Mouse (Mus musculus) lung, postnatal 0 days (tissue): ENCODE data around the gene Slc35f6. TPM values are rescaled to one million over a fixed set of nuclear protein-coding genes. Genes with fewer than 3 reads are reported as not detected.

Experiments
- ATAC-seq: fragments of 200-750 bp; cut with Nextera tagmentation; 2 replicates; pipeline ENCODE4 v1.8.0; 2017; ENCODE audit warnings: moderate library complexity
- DNase-seq: peaks from one replicate; pipeline ENCODE4 v3.0.0-alpha.2; 2016; ENCODE audit warnings: low spot score
- H3K27ac ChIP-seq: fragments of 300-500 bp; sonication (generic); 2 replicates; pipeline ENCODE4 v1.5.1; 2014; ENCODE audit warnings: antibody characterized with exemption, mild to moderate bottlenecking, low read length, mixed read lengths
- H3K27me3 ChIP-seq: fragments of 300-500 bp; sonication (generic); replicated peaks from 2 replicates; pipeline ENCODE4 v1.6.1; 2014; ENCODE audit warnings: low read length, mixed read lengths; ENCODE audit not compliant: insufficient read depth
- H3K36me3 ChIP-seq: fragments of 300-500 bp; sonication (generic); 2 replicates; pipeline ENCODE4 v1.6.1; 2014; ENCODE audit warnings: low read length, mixed read lengths; ENCODE audit not compliant: insufficient read depth
- H3K4me1 ChIP-seq: fragments of 300-500 bp; sonication (generic); 2 replicates; pipeline ENCODE4 v1.6.1; 2014; ENCODE audit warnings: antibody characterized with exemption, low read depth, low read length, mixed read lengths; ENCODE audit not compliant: insufficient read depth
- H3K4me2 ChIP-seq: fragments of 300-500 bp; sonication (generic); replicated peaks from 2 replicates; pipeline ENCODE4 v1.6.1; 2014; ENCODE audit warnings: low read depth, mild to moderate bottlenecking, low read length, moderate library complexity, mixed read lengths
- H3K4me3 ChIP-seq: fragments of 300-500 bp; sonication (generic); 2 replicates; pipeline ENCODE4 v1.5.1; 2014; ENCODE audit warnings: low read depth, low read length
- H3K9ac ChIP-seq: fragments of 300-500 bp; sonication (generic); replicated peaks from 2 replicates; pipeline ENCODE4 v1.6.1; 2014; ENCODE audit warnings: low read depth, mild to moderate bottlenecking
- H3K9me3 ChIP-seq: fragments of 300-500 bp; sonication (generic); 2 replicates; pipeline ENCODE4 v1.6.1; 2016; ENCODE audit warnings: low read length, mixed read lengths
- CTCF ChIP-seq: IDR thresholded peaks from 2 replicates; pipeline ENCODE4 v1.5.1; 2016; ENCODE audit warnings: antibody characterized with exemption, mild to moderate bottlenecking
- EP300 ChIP-seq: IDR thresholded peaks from 2 replicates; pipeline ENCODE4 v1.6.1; 2016; ENCODE audit warnings: antibody characterized with exemption, mild to moderate bottlenecking, control low read depth
- WGBS: fragments of 180-500 bp; shearing (Covaris S2); extraction: QIAGEN DNeasy Blood & Tissue Kit; methylation state at CpG from one replicate; pipeline ENCODE4 v1.1.7; 2014; 5-methylcytosine and 5-hydroxymethylcytosine counted together
- microRNA-seq: library from miRNA; unstranded; fragments of <30 nt; microRNA quantifications from one replicate; pipeline ENCODE4, GENCODE M21; 2016
- polyA plus RNA-seq: library from polyadenylated mRNA; unstranded; fragments of >200 nt; fragmentation: Nextera tagmentation; extraction: Ambion mirVana; gene quantifications from 2 replicates; pipeline ENCODE4 v1.2.1, GENCODE M21; 2015

The Slc35f6 gene
- polyA plus RNA-seq, 1 experiment from 2014 or later = 34.5 TPM

- DNase-seq (no peak), ATAC-seq (no peak)
- H3K4me1 ChIP-seq = no peaks in the 10 kb centered on the region
- TF ChIP-seq CTCF (no peak), EP300 (no peak)
- H3K9me3 ChIP-seq = no peaks in the 10 kb centered on the region
- H3K4me3 ChIP-seq = no peak overlapping the region
- H3K9ac ChIP-seq = no peak overlapping the region
- no peak overlapping the region for H3K4me2 ChIP-seq
- H3K27me3 ChIP-seq = no peaks in the 10 kb centered on the region; the same call in 1 of the 2 replicates
- no peaks in the 10 kb centered on the region for H3K36me3 ChIP-seq
- H3K27ac ChIP-seq = no peak overlapping the region
- 70% methylated on average over 3 of the region's 3 CpGs for WGBS
Observed at GRCm38 (mm10) chr5:30701866-30702265, 54.1 kb downstream of the Slc35f6 start.

Small RNA genes within 50 kb of the gene (microRNA-seq; reads per million reads assigned to microRNA genes)
- gene Mir5625 = not detected

Other genes with a start within 250 kb of the Slc35f6 start
- 0.10 and 0.12 TPM in 2 replicates for gene Otof, start 186.0 kb upstream of the Slc35f6 start, polyA plus RNA-seq
- 21.7 and 23.9 TPM in 2 replicates for gene 1700001C02Rik, start 181.9 kb upstream of the Slc35f6 start, polyA plus RNA-seq
- gene Cib4, start 102.1 kb upstream of the Slc35f6 start, polyA plus RNA-seq = 0.26 TPM in 1 of 2 replicates, not detected in the other
- gene Kcnk3, start 59.8 kb upstream of the Slc35f6 start, polyA plus RNA-seq = 28.6 and 35.7 TPM in 2 replicates
- gene Cenpa, start 18.8 kb downstream of the Slc35f6 start, polyA plus RNA-seq = 24.4 and 25.5 TPM in 2 replicates
- gene Dpysl5, start 63.6 kb downstream of the Slc35f6 start, polyA plus RNA-seq = 1.4 and 1.6 TPM in 2 replicates
- 23.2 and 27.2 TPM in 2 replicates for gene Mapre3, start 166.7 kb downstream of the Slc35f6 start, polyA plus RNA-seq
- 58.2 and 63.8 TPM in 2 replicates for gene Tmem214, start 220.1 kb downstream of the Slc35f6 start, polyA plus RNA-seq
- gene Agbl5, start 240.8 kb downstream of the Slc35f6 start, polyA plus RNA-seq = 9.9 and 10.2 TPM in 2 replicates